Mouse (Mus musculus): ENCODE measurements around the gene Dntt. TPM values are rescaled to one million over a fixed set of nuclear protein-coding genes. Genes with fewer than 3 reads are reported as not detected.

The Dntt gene
- 1 to 10 TPM; 2.9 to 3.5 TPM for total RNA-seq (2023)

DNA sequence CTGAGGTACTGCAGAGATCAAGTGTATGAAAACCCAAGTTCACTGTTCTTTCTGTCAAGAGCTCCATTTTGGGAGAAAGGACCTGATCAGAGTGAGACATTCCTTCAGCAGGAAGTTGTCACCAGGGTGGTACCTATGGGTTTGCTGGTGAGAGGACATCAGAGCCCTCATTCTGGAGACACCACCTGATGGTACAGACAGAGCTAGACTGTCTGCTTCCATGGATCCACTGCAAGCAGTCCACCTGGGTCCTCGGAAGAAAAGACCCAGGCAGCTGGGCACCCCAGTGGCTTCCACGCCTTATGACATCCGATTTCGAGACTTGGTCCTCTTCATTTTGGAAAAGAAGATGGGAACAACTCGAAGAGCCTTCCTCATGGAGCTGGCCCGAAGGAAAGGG lies at the start of gene Dntt:
Gene Dntt, plus strand, starts transcription at position 57 of the 400 bp plus-strand sequence.

DNA sequence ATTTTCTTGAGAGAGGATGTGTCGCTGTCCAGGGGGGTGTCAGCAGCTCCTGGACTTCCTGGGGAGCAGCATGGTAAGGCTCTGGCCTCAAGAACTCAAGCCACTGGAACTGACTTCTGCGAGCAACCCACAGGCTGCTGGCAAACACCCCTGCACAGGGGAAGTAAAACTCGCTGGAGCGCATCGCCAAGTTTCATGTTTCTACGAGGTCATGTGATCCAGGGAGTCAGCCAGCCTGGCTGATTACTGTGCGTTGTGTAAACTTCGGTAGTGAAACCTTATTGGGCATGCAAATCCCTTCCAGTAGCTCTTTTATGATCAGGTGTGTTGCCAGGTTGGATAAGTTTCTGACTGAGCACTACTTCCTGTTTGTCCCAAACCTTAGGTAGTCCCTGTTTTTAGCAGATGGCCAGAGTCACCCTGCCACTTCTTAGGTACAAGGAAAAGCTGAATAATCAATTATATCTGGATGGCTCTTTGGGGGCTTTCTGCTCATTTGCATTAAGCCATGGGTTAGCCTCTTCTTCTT lies 35.0 kb upstream of the Dntt start, which contains the start of gene Blnk:
Gene Blnk, minus strand, starts transcription at position 479 of the 529 bp plus-strand sequence.

DNA sequence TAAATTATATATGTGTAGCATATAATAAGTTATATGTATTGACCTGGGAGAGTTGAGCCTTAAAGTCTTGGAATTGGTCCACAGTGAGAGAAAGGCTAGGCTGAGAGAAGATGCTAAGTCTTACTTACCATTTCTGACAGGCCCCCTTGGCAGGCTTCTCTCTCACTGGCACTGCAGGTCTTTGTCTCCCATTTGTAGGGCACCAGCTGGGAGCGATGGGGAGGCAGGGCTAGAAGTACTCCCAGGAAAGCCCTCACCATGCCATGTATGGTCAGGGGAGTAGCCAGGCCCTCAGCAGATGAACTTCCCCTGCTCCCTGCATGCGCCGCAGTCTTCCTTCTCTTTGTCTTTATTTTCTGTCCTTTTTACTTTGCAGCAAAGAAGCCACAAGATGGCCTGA lies 47.8 kb downstream of the Dntt start, which contains the start of gene Opalin:
Gene Opalin, minus strand, starts transcription at position 208 of the 400 bp plus-strand sequence.

Other genes with a start within 250 kb of the Dntt start
- 1 to 10 TPM; 7.5 to 8.5 TPM for gene Ccnj, start 198.0 kb upstream of the Dntt start, total RNA-seq (2023)
- 10 to 100 TPM; 19.7 TPM for gene Zfp518a, start 134.6 kb upstream of the Dntt start, total RNA-seq (2023)
- gene Blnk, start 34.7 kb upstream of the Dntt start, total RNA-seq (2023) = 1 to 10 TPM; 1.0 to 2.9 TPM
- not detected for gene Opalin, start 47.8 kb downstream of the Dntt start, total RNA-seq (2023)
- under 1 TPM; 0.26 to 0.39 TPM for gene Tll2, start 177.6 kb downstream of the Dntt start, total RNA-seq (2023)
- 100 to 1,000 TPM in 1 of 2 experiments, 10 to 100 TPM in 1; 96.8 to 105 TPM for gene Tm9sf3, start 234.7 kb downstream of the Dntt start, total RNA-seq (2023)

All from T-cell, adult 66 days (primary cell).